Mouse (Mus musculus) heart, postnatal 0 days (tissue): ENCODE data around the gene AC124502.3. TPM values are rescaled to one million over a fixed set of nuclear protein-coding genes. Genes with fewer than 3 reads are reported as not detected.
"Not testable (repeated sequence)": the region's sequence is repeated elsewhere in the genome, so short reads cannot be mapped to it uniquely, and the experiment has no call there.

Source experiments
- ATAC-seq: fragments of 200-750 bp; cut with Nextera tagmentation; 2 replicates; pipeline ENCODE4 v1.8.0; 2017; ENCODE audit warnings: low read depth, moderate number of reproducible peaks, moderate library complexity; ENCODE audit not compliant: insufficient read depth
- DNase-seq: peaks from one replicate; pipeline ENCODE4 v3.0.0-alpha.2; 2016; ENCODE audit warnings: low spot score
- H3K27ac ChIP-seq: fragments of 300-500 bp; sonication (generic); 2 replicates; pipeline ENCODE4 v1.5.1; 2014; ENCODE audit warnings: low read depth, mild to moderate bottlenecking
- H3K27me3 ChIP-seq: fragments of 300-500 bp; sonication (generic); 2 replicates; pipeline ENCODE4 v1.6.1; 2014; ENCODE audit warnings: low read length, mixed read lengths; ENCODE audit not compliant: control insufficient read depth, insufficient read depth
- H3K36me3 ChIP-seq: fragments of 300-500 bp; sonication (generic); replicated peaks from 2 replicates; pipeline ENCODE4 v1.6.1; 2014; ENCODE audit warnings: low read length, mixed read lengths; ENCODE audit not compliant: control insufficient read depth, insufficient read depth
- H3K4me1 ChIP-seq: fragments of 300-500 bp; sonication (generic); 2 replicates; pipeline ENCODE4 v1.6.1; 2014; ENCODE audit warnings: antibody characterized with exemption; ENCODE audit not compliant: control insufficient read depth, insufficient read depth
- H3K4me2 ChIP-seq: fragments of 300-500 bp; sonication (generic); 2 replicates; pipeline ENCODE4 v1.6.1; 2014; ENCODE audit warnings: low read depth, mild to moderate bottlenecking, low read length, moderate library complexity
- H3K4me3 ChIP-seq: fragments of 300-500 bp; sonication (generic); 2 replicates; pipeline ENCODE4 v1.5.1; 2014; ENCODE audit warnings: low read depth, low read length
- H3K9ac ChIP-seq: fragments of 300-500 bp; sonication (generic); replicated peaks from 2 replicates; pipeline ENCODE4 v1.6.1; 2014; ENCODE audit warnings: low read depth, low read length, mixed read lengths
- H3K9me3 ChIP-seq: fragments of 300-500 bp; sonication (generic); replicated peaks from 2 replicates; pipeline ENCODE4 v1.6.1; 2016; ENCODE audit warnings: low read length; ENCODE audit not compliant: control insufficient read depth
- CTCF ChIP-seq: IDR thresholded peaks from 2 replicates; pipeline ENCODE4 v1.5.1; 2016; ENCODE audit warnings: antibody characterized with exemption, control low read depth, low read depth
- EP300 ChIP-seq: IDR thresholded peaks from 2 replicates; pipeline ENCODE4 v1.6.1; 2016; ENCODE audit warnings: antibody characterized with exemption, low read depth
- WGBS: fragments of 180-500 bp; shearing (Covaris S2); extraction: QIAGEN DNeasy Blood & Tissue Kit; methylation state at CpG from one replicate; pipeline ENCODE4 v1.1.7; 2014; 5-methylcytosine and 5-hydroxymethylcytosine counted together
- polyA plus RNA-seq: library from polyadenylated mRNA; unstranded; fragments of >200 nt; fragmentation: Nextera tagmentation; extraction: Ambion mirVana; gene quantifications from 2 replicates; pipeline ENCODE4 v1.2.1, GENCODE M21; 2015
- total RNA-seq: library from RNA; depleted of rRNA; stranded (reverse); fragments of >200 nt; gene quantifications from 2 replicates; pipeline ENCODE4 v1.2.3, GENCODE M21; 2014; ENCODE audit warnings: low replicate concordance

The AC124502.3 gene
- total and polyA plus RNA-seq, 2 experiments from 2014 or later: 1.4 TPM; not detected in 1

DNA sequence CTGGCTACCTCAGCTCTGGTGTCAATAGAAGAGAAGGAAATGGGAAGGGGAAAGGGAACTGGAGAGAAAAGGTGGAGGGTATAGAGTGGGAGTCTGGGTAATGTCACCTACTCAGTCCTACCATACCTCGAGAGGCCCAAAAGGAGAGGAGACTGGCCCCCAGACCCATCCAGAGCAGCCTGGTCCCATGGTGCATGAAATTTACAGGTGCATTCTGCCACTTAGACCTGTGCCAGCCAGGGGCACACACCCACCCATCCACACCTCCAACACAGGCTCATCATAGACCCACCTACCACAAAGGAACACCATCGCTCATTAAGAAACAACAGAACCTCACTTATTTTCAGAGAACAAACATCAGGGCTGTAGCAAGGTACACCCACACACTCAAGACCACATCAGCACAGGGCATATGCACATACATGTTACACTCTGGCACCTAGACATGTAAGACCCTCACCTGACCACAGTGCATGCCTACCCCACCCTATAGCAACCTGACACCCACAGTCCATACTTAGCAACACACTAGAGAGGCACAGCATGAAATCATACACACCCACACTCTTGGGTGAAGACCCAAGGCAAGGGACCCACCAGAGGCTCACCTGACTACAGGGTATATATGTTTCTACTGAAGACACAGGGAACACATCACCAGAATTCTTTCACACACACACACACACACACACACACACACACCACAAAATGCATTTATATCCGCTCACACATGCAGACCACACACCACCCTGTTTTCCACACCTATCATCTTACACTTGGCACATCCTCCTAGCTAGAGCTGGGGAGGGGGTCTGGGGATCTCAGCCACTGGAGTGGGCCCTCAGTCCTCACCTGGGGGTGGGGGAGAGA is 45.5 kb downstream of the AC124502.3 start:
- Histone ChIP-seq H3K9ac (no peak overlapping the region), H3K4me2 (no peak overlapping the region), H3K4me3 (no peak overlapping the region), H3K27me3 (peaks cover 65% of the 10 kb centered on the region), H3K36me3 (no peaks in the 10 kb centered on the region), H3K27ac (no peak overlapping the region), H3K9me3 (no peaks in the 10 kb centered on the region), H3K4me1 (peaks cover 11% of the 10 kb centered on the region)
- TF ChIP-seq CTCF: no peak
- no peak for TF ChIP-seq EP300
- DNase-seq: no peak
- WGBS: 56% methylated on average over 3 of the region's 3 CpGs
- ATAC-seq: no peak

- DNase-seq (no peak), ATAC-seq (no peak)
- Histone ChIP-seq H3K27ac (no peak overlapping the region), H3K4me3 (peak overlapping the region; percentile 50), H3K36me3 (no peaks in the 10 kb centered on the region; the same call in 1 of the 2 replicates), H3K9ac (no peak overlapping the region), H3K9me3 (no peaks in the 10 kb centered on the region), H3K4me1 (peaks cover 14% of the 10 kb centered on the region), H3K4me2 (peak overlapping the region; percentile 70), H3K27me3 (peaks cover 65% of the 10 kb centered on the region)
- TF ChIP-seq EP300 (no peak), CTCF (no peak)
- 2% methylated on average over 15 of the region's 15 CpGs for WGBS
These were observed 46.1 kb downstream of the AC124502.3 start for GRCm38 (mm10) chr19:5084834-5085144.

GRCm38 (mm10) chr19:5085145-5085863 is 46.6 kb downstream of the AC124502.3 start, which contains the start of gene Tmem151a:
Tmem151a (minus strand) TSS chr19:5085531.
- Histone ChIP-seq H3K27me3 (peaks cover 62% of the 10 kb centered on the region), H3K4me2 (peak within 1 kb of the TSS; percentile 70), H3K36me3 (peaks cover 1% of the 10 kb centered on the region; the same call in 1 of the 2 replicates), H3K4me3 (peak within 1 kb of the TSS; percentile 50), H3K27ac (no peak within 1 kb of the TSS), H3K4me1 (peaks cover 14% of the 10 kb centered on the region), H3K9me3 (no peaks in the 10 kb centered on the region), H3K9ac (no peak within 1 kb of the TSS)
- TF ChIP-seq EP300 (no peak), CTCF (no peak)
- no peak for DNase-seq
- ATAC-seq: no peak
- WGBS: under 1% methylated on average over 49 of the region's 69 CpGs

DNA sequence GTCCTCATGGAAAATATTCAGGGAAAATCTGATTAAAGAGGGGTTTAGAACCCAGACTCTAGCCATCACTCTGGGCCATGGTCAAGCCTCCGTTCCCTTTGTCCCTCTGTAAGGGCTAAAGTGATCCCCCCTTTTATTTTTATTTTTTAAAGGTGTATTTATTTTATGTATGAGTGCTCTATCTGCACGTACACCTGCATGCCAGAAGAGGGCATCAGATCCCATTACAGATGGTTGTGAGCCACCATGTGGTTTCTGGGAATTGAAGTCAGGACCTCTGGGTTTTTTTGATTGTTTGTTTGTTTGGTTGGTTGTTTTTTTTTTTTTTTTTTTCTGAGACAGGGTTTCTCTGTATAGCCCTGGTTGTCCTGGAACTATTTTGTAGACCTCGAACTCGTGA is 47.8 kb downstream of the AC124502.3 start:
- not testable (repeated sequence) for H3K27ac ChIP-seq, H3K9ac ChIP-seq, H3K4me3 ChIP-seq, DNase-seq, H3K9me3 ChIP-seq, ATAC-seq, H3K4me2 ChIP-seq
- 61% methylated on average over 4 of the region's 4 CpGs for WGBS
- peaks cover 14% of the 10 kb centered on the region for H3K4me1 ChIP-seq
- peaks cover 50% of the 10 kb centered on the region for H3K27me3 ChIP-seq
- H3K36me3 ChIP-seq: peaks cover 10% of the 10 kb centered on the region

DNA sequence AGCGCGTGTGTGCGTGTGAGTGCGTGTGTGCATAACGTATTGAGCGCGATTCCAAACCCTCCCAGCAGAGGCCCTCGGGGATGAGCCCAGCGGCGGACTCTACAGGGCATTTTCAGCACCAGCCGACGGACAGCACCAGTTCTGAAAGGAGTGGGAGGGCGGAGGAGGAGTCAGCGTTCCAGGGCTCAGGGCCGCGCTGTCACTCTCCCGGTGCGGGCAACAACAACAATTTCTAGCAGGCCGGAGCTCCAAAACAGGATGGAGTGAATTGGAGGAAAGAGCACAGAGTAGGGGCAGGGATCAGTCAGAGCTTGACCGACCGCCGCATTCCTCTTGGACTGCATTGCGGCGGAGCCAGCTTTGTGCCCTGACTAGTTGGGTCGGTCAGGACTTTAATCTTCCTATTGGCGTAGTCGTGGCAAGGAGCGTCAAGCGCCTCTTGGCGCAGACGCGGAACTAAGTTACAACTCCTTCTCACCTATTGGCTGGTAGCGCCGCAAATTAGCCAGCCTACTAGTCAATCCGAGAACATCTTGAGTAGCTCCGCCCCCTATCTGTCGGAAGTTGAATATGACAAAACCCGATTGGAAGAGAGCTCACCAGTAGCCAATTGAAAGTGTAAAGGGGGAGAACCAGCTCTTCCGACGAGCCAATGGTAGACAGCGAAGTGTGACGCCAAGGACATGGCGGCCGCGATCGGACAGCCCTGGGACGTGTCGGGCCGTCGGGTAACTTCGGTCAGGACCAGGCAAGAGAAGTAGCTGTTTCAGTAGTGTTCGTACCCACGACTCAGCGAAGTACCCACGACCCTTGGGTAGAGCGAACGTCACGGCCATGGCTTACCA is 49.4 kb downstream of the AC124502.3 start, which contains the start of gene Yif1a:
TSS of gene Yif1a (plus strand) at position 655 of the 845 bp plus-strand sequence.
- DNase-seq (peak; percentile 99), ATAC-seq (peak; percentile 93)
- peak; percentile 57 for TF ChIP-seq CTCF
- TF ChIP-seq EP300: no peak; the same call in 1 of the 2 replicates
- H3K27ac ChIP-seq: peak within 1 kb of the TSS; percentile 76
- H3K4me3 ChIP-seq: peak within 1 kb of the TSS; percentile 82
- H3K9ac ChIP-seq: peak within 1 kb of the TSS; percentile 63
- under 1% methylated on average over 58 of the region's 58 CpGs for WGBS
- H3K4me1 ChIP-seq: peaks cover 14% of the 10 kb centered on the region
- H3K9me3 ChIP-seq: no peaks in the 10 kb centered on the region
- peaks cover 22% of the 10 kb centered on the region for H3K36me3 ChIP-seq
- peaks cover 34% of the 10 kb centered on the region for H3K27me3 ChIP-seq
- H3K4me2 ChIP-seq: peak within 1 kb of the TSS; percentile 98
